16 mouse cellular contexts compared by ENCODE assay signal in genomic region chr6:34602091-34602490, GRCm38 (mm10). TPM values are rescaled to one million over a fixed set of nuclear protein-coding genes. Genes with fewer than 3 reads are reported as not detected.
DNase-seq lines count a peak whose midpoint lies in the region; ATAC-seq and TF ChIP-seq lines count a peak whose summit lies in the region.
"Had no signal": no experiment of that assay in that cellular context is flagged by ENCODE, and none has a peak within 500 bp of the region (broad histone marks: within the 10 kb centered on the region; RNA-seq: fewer than 3 reads in every experiment).

No protein-coding gene starts in this region.

- no peak for ATAC-seq in heart, embryonic 14.5 days (ENCODE audit: insufficient number of reproducible peaks, insufficient read depth, low FRiP score, low read depth)
- ATAC-seq in embryonic facial prominence, embryonic 14.5 days (ENCODE audit: low read depth), result no peak
- ATAC-seq in limb, embryonic 11.5 days (ENCODE audit: insufficient number of reproducible peaks, low FRiP score, low TSS enrichment, low read depth), result no peak
- no peak for ATAC-seq in megakaryocyte-erythroid progenitor cell, adult 5-6 weeks (replicated peaks; ENCODE audit: low FRiP score, low TSS enrichment, poor library complexity, severe bottlenecking)
- no peak for ATAC-seq in hindbrain, postnatal 0 days

- no peak for TF ChIP-seq POLR2A in heart, adult 2 months (IDR thresholded peaks at IDR 0.05; ENCODE audit: insufficient read depth, low read depth, low read length)

- H3K9me3 ChIP-seq in heart, embryonic 14.5 days (ENCODE audit: control insufficient read depth, low read length), result no peaks in the 10 kb centered on the region
- H3K9me3 ChIP-seq in embryonic facial prominence, embryonic 14.5 days (ENCODE audit: control insufficient read depth, low read length), result no peaks in the 10 kb centered on the region
- H3K9me3 ChIP-seq in limb, embryonic 11.5 days (ENCODE audit: control insufficient read depth, low read length), result no peaks in the 10 kb centered on the region
- H3K9me3 ChIP-seq in hindbrain, postnatal 0 days (ENCODE audit: low read length), result no peaks in the 10 kb centered on the region
- H3K9me3 ChIP-seq: hindbrain, embryonic 12.5 days; lung, embryonic 15.5 days had no signal

- peak overlapping the region; percentile 16; the same call in 1 of the 2 replicates for H3K9ac ChIP-seq in heart, embryonic 14.5 days (ENCODE audit: low read length)
- no peak overlapping the region for H3K9ac ChIP-seq in heart, adult 2 months (ENCODE audit: low read depth, low read length)
- H3K9ac ChIP-seq in embryonic facial prominence, embryonic 14.5 days (ENCODE audit: low read depth, low read length), result no peak overlapping the region; the same call in 1 of the 2 replicates
- H3K9ac ChIP-seq in limb, embryonic 11.5 days (ENCODE audit: low read length), result no peak overlapping the region
- no peak overlapping the region for H3K9ac ChIP-seq in hindbrain, postnatal 0 days (replicated peaks; ENCODE audit: low read length)
- H3K9ac ChIP-seq: hindbrain, embryonic 12.5 days; lung, embryonic 15.5 days had no signal

- WGBS in heart, embryonic 14.5 days, result 66% methylated on average over 2 of the region's 2 CpGs
- 73% methylated on average over 2 of the region's 2 CpGs for WGBS in heart, adult 2 months
- 33% methylated on average over 2 of the region's 2 CpGs for WGBS in embryonic facial prominence, embryonic 14.5 days
- 26% methylated on average over 2 of the region's 2 CpGs for whole genome bisulfite sequencing in limb, embryonic 11.5 days
- 91% methylated on average over 2 of the region's 2 CpGs for WGBS in hindbrain, postnatal 0 days

- intact Hi-C loops in heart, adult 2 months (cut with DNase I), result no loop called here

- no peak overlapping the region for H3K4me3 ChIP-seq in heart, embryonic 14.5 days (ENCODE audit: control insufficient read depth in 1 of 2, insufficient read depth in 1 of 2, low read depth in 1 of 2, low read length in 2 of 2)
- H3K4me3 ChIP-seq in heart, adult 2 months, result no peak overlapping the region
- no peak overlapping the region for H3K4me3 ChIP-seq in embryonic facial prominence, embryonic 14.5 days (ENCODE audit: low read depth, low read length)
- H3K4me3 ChIP-seq in limb, embryonic 11.5 days (ENCODE audit: low read depth, low read length), result no peak overlapping the region
- H3K4me3 ChIP-seq in hindbrain, postnatal 0 days (ENCODE audit: low read length), result no peak overlapping the region
- H3K4me3 ChIP-seq: hindbrain, embryonic 12.5 days; lung, embryonic 15.5 days had no signal

- TF ChIP-seq CTCF in heart, adult 2 months (IDR thresholded peaks at IDR 0.05), result no peak
- TF ChIP-seq CTCF in hindbrain, postnatal 0 days (IDR thresholded peaks at IDR 0.05; ENCODE audit: low read depth), result no peak

- no peaks in the 10 kb centered on the region for H3K36me3 ChIP-seq in heart, embryonic 14.5 days (ENCODE audit: control insufficient read depth, insufficient read depth, low read length)
- H3K36me3 ChIP-seq in heart, adult 2 months (ENCODE audit: control insufficient read depth, insufficient read depth, low read length), result peaks cover 13% of the 10 kb centered on the region
- H3K36me3 ChIP-seq in embryonic facial prominence, embryonic 14.5 days (ENCODE audit: control insufficient read depth, insufficient read depth, low read length), result no peaks in the 10 kb centered on the region
- H3K36me3 ChIP-seq in limb, embryonic 11.5 days (ENCODE audit: control insufficient read depth, insufficient read depth, low read length), result no peaks in the 10 kb centered on the region; the same call in 1 of the 2 replicates
- H3K36me3 ChIP-seq in hindbrain, postnatal 0 days (ENCODE audit: insufficient read depth, low read length), result no peaks in the 10 kb centered on the region
- H3K36me3 ChIP-seq: hindbrain, embryonic 12.5 days; lung, embryonic 15.5 days had no signal

- peaks cover 3% of the 10 kb centered on the region; the same call in 1 of the 2 replicates for H3K79me2 ChIP-seq in heart, adult 2 months (replicated peaks; ENCODE audit: control insufficient read depth, insufficient read depth, low read length)

- H3K4me2 ChIP-seq in heart, embryonic 14.5 days (ENCODE audit: low read length), result peak overlapping the region; percentile 21; the same call in 1 of the 2 replicates
- H3K4me2 ChIP-seq in embryonic facial prominence, embryonic 14.5 days (ENCODE audit: low read depth, low read length), result peak overlapping the region; percentile 34
- H3K4me2 ChIP-seq in limb, embryonic 11.5 days (ENCODE audit: low read depth, severe bottlenecking), result no peak overlapping the region
- H3K4me2 ChIP-seq in hindbrain, postnatal 0 days (ENCODE audit: low read depth, low read length), result no peak overlapping the region
- H3K4me2 ChIP-seq: hindbrain, embryonic 12.5 days; liver, embryonic 11.5 days had no signal

- TF ChIP-seq EP300 in heart, adult 2 months (IDR thresholded peaks at IDR 0.05; ENCODE audit: insufficient read depth, low read depth, low read length), result no peak

- no peak for DNase-seq in heart, adult 2 months
- peak; percentile 43 for DNase-seq in embryo, embryonic 11 days
- DNase-seq in embryonic facial prominence, embryonic 14.5 days (ENCODE audit: low spot score), result peak; percentile 47
- DNase-seq in limb, embryonic 11.5 days (ENCODE audit: low spot score), result peak; percentile 52
- DNase-seq in adrenal gland, postnatal 10 days, result no peak
- DNase-seq in hindbrain, postnatal 0 days (ENCODE audit: low spot score), result no peak
- DNase-seq: cerebellum, adult 11-12 months; cerebellum, postnatal 36 days; gastrocnemius, postnatal 36 days; kidney, adult 18-20 months; kidney, postnatal 36 days had no signal

- H3K27ac ChIP-seq in heart, embryonic 14.5 days (replicated peaks in 1 of 2; ENCODE audit: control insufficient read depth in 1 of 2, insufficient read depth in 1 of 2, low read depth in 2 of 2, low read length in 2 of 2), result no peak overlapping the region
- no peak overlapping the region; the same call in 1 of the 2 replicates for H3K27ac ChIP-seq in heart, adult 2 months
- no peak overlapping the region; the same call in 1 of the 2 replicates for H3K27ac ChIP-seq in embryonic facial prominence, embryonic 14.5 days (replicated peaks; ENCODE audit: low read depth, low read length)
- H3K27ac ChIP-seq in limb, embryonic 11.5 days (replicated peaks; ENCODE audit: low read depth, low read length), result no peak overlapping the region
- H3K27ac ChIP-seq in hindbrain, postnatal 0 days, result no peak overlapping the region
- H3K27ac ChIP-seq: hindbrain, embryonic 12.5 days; lung, embryonic 15.5 days had no signal

- H3K27me3 ChIP-seq in heart, embryonic 14.5 days (ENCODE audit: control insufficient read depth, insufficient read depth, low read length), result no peaks in the 10 kb centered on the region
- H3K27me3 ChIP-seq in heart, adult 2 months (ENCODE audit: control insufficient read depth, insufficient read depth, low read length), result no peaks in the 10 kb centered on the region
- H3K27me3 ChIP-seq in embryonic facial prominence, embryonic 14.5 days (replicated peaks; ENCODE audit: control insufficient read depth, insufficient read depth, low read length), result no peaks in the 10 kb centered on the region
- no peaks in the 10 kb centered on the region for H3K27me3 ChIP-seq in limb, embryonic 11.5 days (ENCODE audit: control insufficient read depth, insufficient read depth, low read length)
- H3K27me3 ChIP-seq in hindbrain, postnatal 0 days (ENCODE audit: insufficient read depth, low read length), result no peaks in the 10 kb centered on the region
- H3K27me3 ChIP-seq: hindbrain, embryonic 12.5 days; lung, embryonic 15.5 days had no signal

- peaks cover 17 to 59% of the 10 kb centered on the region in 2 experiments for H3K4me1 ChIP-seq in heart, embryonic 14.5 days (ENCODE audit: control insufficient read depth in 2 of 2, insufficient read depth in 2 of 2, low read length in 2 of 2)
- H3K4me1 ChIP-seq in heart, adult 2 months (ENCODE audit: control insufficient read depth, insufficient read depth, low read length), result peaks cover 16% of the 10 kb centered on the region
- peaks cover 48% of the 10 kb centered on the region for H3K4me1 ChIP-seq in embryonic facial prominence, embryonic 14.5 days (ENCODE audit: control insufficient read depth, insufficient read depth, low read length)
- peaks cover 16% of the 10 kb centered on the region; the same call in 1 of the 2 replicates for H3K4me1 ChIP-seq in limb, embryonic 11.5 days (ENCODE audit: control insufficient read depth, insufficient read depth, low read length)
- peaks cover 7% of the 10 kb centered on the region; the same call in 1 of the 2 replicates for H3K4me1 ChIP-seq in hindbrain, postnatal 0 days (ENCODE audit: insufficient read depth, low read length)

RNA-seq across cellular contexts. Expression of gene Cald1, which starts 3.8 kb away (rescaled TPM):
- polyA plus RNA-seq in heart, embryonic 14.5 days (2014; fragmentation: Nextera tagmentation; extraction: Ambion mirVana), result 122 and 123 TPM in 2 replicates
- 10 to 100 TPM; 47.6 to 62.8 TPM for total RNA-seq in heart, adult 2 months (2021)
- 14.1 and 28.2 TPM in 2 replicates for polyA plus RNA-seq in heart, adult 2 months (2012; rRNA removed)
- polyA plus RNA-seq in embryonic facial prominence, embryonic 14.5 days (2014; fragmentation: Nextera tagmentation; extraction: Ambion mirVana), result 227 and 238 TPM in 2 replicates
- polyA plus RNA-seq in limb, embryonic 11.5 days (2014; fragmentation: Nextera tagmentation; extraction: Ambion mirVana), result 155 and 167 TPM in 2 replicates
- total RNA-seq in adrenal gland, postnatal 10 days (2021), result 10 to 100 TPM; 80.8 to 90.5 TPM
- total RNA-seq in megakaryocyte-erythroid progenitor cell, adult 5-6 weeks (2014; fragmentation: Nextera tagmentation), result not detected in 2 replicates
- 1.1 TPM in 1 of 2 replicates, not detected in the other for total RNA-seq in megakaryocyte-erythroid progenitor cell, adult 5-6 weeks (2017)
- total RNA-seq in hindbrain, postnatal 0 days (2014; rRNA removed), result 27.6 and 28.1 TPM in 2 replicates
- 59.0 and 67.6 TPM in 2 replicates for polyA plus RNA-seq in hindbrain, postnatal 0 days (2015; fragmentation: Nextera tagmentation; extraction: Ambion mirVana)

Comparison
In these comparisons a context has a peak if more than half of its experiments do, and no peak if none do; other contexts are left out.
1. H3K4me2 ChIP-seq: peak in heart, embryonic 14.5 days (single experiment) and embryonic facial prominence, embryonic 14.5 days (single experiment); none in limb, embryonic 11.5 days (single experiment) and hindbrain, postnatal 0 days (single experiment).
2. DNase-seq: peak in embryo, embryonic 11 days (single experiment), embryonic facial prominence, embryonic 14.5 days (single experiment) and limb, embryonic 11.5 days (single experiment); none in heart, adult 2 months (0 of 2), adrenal gland, postnatal 10 days (single experiment) and hindbrain, postnatal 0 days (single experiment).